Mouse (Mus musculus): ENCODE data around the gene Fgfr2. TPM values are rescaled to one million over a fixed set of nuclear protein-coding genes. Genes with fewer than 3 reads are reported as not detected.
A peak's percentile ranks its signal among the peaks of the same experiment; 100 is the strongest.

Fgfr2 gene
- total RNA-seq, 2 experiments from 2014 or later: 56.7 to 61.5 TPM

DNA sequence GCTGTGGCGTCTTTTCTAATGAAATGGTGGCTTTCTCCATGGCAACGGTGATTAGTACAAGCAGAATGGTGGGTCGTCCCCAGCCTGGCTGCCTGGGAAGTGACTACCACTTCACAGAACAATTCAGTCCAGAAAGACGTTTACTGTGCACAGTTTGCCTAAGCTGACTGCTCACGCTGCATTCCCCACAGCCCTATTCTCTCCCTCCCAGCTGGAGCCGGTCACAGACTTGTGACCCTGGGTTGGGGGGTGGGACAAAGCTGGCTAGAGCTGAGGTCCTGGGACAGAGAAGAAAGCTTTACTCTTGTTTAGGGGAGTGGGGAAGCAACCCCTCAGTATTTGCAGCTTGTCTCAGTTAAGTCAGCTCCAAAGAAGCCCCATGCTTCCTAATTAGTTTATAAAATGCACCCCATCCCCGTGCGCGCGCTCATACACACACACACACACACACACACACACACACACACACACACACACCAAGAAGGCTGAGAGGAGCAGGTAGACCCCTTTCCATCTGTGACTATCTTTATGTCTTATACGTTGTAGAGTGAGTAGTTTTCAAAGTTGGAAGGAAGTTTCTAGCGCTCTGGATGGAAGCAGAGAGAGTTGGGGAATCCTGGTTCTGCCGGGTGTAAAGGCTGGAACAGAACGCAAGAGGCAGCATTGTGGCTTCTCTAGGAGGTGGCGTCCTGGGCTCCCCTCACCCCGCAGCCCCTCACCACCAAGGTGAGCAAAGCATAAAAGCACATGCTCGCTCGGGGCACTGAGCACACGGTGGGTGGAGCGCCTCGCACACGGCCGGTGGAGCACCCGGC, 2754.1 kb downstream of the Fgfr2 start:
- peak in 1 of 2 experiments; percentile 30 for DNase-seq (ENCODE audit: low spot score in 2 of 2)

DNA sequence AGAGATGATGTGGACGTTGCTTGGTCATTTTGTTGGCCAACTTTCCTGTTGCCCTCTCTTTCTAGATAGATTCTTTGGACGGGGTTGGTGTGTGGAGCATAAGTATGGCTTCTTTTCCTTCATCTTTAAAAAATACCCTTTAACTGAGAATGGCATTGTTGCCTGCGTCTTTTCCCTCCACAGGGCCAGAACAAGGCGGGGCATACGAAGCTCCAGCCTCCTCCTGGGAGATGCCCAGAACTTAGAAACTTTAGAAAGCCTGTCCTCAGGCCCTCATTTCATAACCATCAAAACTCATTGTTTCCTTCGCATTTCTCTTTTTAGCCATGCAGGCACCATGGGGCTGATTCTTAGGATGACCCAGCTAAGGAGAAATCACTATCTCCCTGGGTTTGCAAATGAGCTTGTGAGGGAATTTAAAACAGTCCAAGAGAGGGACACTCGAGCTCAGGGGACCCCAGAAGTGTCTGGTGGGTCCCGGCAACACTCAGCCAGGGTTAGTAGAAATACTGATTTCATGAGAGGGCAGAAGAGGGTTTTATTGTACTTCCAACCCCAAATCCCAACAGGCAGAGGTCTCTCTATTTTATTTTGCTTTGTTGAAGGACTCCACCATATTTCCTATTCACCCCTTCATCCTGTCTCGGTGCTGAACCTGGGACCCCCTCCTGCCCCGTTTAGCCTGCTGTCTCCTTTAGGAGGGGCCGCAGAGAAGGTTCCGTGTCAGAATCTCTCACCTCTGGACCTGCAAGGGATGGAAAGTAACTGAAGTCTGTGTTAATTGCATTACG, 2754.9 kb downstream of the Fgfr2 start:
- no peak for DNase-seq (ENCODE audit: low spot score in 2 of 2)

DNA sequence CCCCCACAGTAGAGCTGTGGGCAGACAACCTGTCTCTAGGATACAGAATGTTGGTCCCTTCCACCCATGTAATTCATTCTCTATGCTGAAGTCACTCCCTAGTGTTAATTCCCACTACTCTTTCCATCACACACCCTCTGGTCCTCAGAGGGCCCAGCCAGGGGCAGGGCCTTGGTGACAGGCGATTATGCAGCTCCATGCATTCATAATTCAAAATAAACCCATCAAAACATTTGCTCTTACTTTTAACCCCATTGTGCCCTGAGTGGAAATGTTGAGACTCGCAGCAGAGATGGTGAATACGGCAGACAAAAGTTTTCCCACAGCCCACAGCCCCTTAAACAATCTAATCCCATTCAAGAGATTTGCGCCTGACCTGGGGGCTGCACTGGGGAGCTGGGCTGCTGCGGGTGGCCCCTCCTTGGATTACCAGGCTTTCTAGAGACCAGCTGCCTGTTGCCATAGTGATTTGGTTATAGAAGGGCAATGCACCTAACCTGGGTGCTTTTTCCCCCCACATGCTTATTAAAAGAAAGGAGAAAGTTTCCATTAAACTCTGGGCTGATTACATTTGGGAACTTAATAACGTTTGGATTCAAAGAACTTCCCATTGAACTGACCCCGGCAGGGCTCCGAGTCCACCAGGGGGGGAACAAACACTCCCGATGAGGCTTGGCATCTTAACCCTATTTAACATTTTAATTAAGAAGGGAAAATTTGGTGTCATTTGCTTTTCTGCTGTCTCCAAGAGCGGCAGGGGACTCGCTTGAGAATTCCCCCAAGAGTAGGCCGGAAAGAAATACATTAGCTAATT, 2755.7 kb downstream of the Fgfr2 start:
- no peak for DNase-seq (ENCODE audit: low spot score in 2 of 2)

DNA sequence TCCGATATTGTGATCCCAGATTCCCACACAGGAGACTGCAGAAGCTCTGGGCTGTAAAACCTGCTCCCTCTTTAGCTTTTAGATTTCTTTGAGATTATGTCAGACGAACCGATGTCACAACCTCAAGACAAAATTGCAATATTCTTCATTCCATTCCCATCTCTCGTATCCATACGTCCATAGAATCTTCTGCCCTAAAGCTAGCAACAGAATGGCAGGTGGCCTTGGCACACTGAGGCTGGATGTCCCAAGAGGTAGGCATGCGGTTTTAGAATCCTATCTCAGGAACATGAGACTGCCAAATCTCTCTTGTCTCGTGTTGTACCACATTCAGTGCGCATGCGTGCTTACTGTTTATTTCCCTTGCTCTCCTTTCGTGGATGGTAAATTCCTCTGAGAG, 2757.4 kb downstream of the Fgfr2 start:
- DNase-seq (ENCODE audit: low spot score in 2 of 2): no peak

DNA sequence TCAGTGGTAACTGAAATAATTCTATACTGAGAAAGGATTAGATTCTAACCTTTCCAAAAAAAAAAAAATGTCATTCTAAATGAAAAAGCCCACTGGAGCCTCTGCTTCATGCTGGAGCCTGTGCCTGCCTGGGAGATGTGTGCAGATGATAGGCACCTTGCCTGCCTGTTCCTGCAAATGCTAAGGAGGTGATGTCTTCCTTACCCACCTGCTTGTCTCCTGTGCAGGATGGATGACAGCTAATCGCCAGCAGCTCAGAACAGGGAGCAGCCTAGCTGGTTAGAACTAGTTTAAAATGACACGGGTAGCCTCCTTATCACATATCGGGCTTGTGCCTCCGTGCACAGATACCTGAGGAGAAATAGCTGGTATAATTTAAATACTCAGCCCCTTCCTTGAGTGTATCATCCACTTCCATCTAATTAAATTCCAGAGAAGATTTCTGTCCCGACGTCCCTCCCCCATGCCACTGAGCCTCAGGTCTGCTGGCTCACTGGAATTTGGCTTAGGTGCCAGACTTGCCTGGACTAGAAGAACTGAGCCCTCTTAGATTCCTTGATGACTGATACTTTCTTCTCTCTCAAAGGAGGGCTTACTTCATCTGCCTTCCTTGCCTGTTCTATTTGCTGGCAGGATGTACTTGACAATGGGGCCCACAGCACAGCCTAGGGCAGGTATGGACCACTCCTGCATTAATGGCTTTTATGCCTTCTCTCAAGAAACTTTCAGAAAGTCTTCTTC, 2782.6 kb downstream of the Fgfr2 start:
- DNase-seq (ENCODE audit: low spot score in 2 of 2): no peak

DNA sequence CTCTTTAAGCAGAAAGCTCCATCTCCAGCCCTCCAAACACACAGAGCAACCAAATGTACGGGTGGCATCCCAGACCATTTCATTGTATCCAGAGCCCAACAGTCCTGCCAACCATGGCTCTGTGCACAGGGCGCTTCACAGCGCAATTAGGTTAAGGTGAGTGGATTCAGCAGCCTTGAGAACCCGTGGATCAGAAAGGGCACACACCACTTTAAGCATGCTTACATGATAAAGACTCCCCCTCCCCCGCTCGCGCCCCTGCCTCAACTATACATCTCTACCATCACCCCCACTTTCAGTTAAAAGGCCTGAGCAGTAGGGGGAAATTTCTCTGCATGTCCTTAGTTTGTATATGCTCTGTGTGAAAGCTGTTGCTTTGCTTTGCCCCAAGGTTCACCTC, 2785.5 kb downstream of the Fgfr2 start:
- no peak for DNase-seq (ENCODE audit: low spot score in 2 of 2)

DNA sequence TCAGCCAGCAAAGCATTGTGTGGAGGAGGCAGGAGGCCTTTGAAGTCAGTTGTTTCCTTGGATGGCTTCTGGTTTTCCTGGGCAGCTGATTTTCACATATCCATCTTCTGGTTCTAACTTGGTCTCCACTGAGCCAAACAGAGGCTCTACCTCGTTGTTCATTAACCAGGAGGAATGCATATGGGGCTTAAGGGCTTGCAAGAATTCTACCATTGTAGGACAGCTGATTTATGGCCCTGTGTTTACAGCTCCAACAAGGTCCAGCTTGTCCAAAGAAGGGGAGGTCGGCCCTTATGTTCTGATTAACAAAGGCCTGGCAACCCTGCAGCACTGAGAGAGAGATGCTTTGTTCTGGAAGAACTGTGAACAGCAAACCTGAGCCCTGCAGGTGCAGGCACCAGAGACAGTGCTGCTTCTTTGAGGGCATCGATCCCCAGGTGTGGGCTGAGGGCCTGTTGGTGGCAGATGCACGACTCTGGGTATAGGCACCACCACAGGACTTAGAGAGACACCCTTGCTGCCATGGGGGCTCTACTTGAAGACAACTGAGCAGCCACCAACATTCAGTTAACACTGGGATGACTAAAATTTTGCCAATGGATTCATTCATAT, 2787.6 kb downstream of the Fgfr2 start:
- no peak for DNase-seq (ENCODE audit: low spot score in 2 of 2)

DNA sequence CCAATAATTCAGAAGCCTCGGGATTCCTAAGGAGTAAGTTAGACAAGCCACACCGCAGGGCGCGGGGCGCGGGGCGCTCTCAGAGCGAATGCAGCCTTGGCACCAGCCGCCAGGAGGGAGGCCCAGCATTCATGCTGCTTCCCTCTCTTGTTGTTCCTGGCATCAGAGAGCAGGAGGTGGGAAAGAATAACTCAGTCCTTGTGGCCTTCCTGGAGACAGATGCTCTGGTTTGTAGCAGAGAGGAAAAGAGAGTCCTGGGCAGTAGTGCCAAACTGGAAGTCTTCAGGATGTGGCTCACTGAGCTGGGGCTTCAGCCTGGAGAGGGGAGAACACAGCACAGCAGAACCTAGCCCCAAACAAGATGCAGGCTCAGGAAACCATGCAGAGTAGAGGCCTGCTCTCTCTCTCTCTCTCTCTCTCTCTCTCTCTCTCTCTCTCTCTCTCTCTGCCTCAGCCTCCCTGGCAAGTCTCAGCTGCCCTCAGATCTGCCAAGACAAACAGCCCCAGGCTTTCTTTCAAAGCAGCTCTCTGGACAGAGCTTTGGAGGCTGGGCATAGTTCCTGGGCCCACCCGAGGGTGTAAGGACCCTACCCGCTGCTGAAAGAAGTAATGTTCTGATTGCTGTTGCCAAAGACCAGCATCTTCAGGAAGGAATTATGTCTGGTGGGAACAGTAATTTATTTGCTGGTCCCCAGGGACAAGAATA, 2790.5 kb downstream of the Fgfr2 start:
- peak in 1 of 2 experiments; percentile 12 for DNase-seq (ENCODE audit: low spot score in 2 of 2)

DNA sequence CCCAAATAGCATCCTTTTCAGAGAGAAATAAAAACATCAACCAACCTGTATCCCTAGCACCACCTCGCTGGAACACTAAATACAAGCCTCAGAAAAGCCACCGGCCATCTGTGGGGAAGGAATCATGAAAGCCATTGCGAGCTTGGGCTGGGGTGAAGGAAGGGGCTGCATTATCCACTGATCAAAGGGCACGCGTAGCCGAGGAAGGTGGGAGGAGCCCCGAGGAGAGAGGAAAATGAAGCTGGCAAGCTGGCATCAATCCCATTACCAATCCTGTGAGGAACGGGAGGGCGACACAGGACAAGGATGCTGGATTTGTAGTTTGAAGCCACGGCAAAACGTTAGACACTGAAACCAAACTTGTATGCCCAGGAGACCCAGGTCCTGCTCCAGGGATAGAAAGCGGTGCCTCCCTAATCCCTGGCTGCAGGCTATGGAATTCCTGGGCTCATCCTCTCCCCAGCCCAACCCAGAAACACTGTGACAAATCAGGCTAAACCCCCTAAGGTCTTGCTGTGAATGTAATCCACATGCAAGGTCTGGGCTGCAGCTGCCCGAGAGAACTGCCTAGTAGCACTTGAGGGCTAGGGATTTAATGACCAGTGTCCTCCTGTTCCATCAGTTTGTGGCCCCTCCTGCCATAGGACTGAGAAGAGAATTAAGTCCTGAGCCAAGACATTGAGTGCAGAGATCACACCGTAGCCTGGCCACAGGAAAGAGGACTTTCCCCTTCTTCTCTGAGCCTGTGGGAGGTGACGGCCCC, 2795.4 kb downstream of the Fgfr2 start:
- DNase-seq (ENCODE audit: low spot score in 2 of 2): no peak

DNA sequence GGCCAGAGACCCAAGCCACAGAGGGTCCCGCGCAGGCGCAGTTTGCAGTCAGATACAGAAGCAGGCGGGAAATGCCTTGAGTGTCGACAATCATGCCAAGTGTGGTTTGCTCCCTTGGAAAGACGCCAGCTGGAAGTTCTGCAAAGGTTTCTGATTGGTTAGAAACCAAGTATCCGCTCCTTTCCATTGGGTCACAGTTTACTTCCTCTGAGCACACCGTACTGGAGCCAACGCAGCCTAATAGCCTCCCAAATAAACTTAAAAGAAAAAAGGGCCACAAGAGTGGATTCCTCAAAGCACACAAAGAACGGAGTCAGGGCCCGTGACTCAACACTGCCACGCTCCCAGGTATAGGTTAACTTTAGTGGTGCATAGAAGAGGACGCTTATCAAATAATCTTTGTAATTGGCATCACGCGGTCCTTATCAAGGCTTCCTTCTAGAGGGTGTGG, 2797.1 kb downstream of the Fgfr2 start:
- no peak for DNase-seq (ENCODE audit: low spot score in 2 of 2)

DNA sequence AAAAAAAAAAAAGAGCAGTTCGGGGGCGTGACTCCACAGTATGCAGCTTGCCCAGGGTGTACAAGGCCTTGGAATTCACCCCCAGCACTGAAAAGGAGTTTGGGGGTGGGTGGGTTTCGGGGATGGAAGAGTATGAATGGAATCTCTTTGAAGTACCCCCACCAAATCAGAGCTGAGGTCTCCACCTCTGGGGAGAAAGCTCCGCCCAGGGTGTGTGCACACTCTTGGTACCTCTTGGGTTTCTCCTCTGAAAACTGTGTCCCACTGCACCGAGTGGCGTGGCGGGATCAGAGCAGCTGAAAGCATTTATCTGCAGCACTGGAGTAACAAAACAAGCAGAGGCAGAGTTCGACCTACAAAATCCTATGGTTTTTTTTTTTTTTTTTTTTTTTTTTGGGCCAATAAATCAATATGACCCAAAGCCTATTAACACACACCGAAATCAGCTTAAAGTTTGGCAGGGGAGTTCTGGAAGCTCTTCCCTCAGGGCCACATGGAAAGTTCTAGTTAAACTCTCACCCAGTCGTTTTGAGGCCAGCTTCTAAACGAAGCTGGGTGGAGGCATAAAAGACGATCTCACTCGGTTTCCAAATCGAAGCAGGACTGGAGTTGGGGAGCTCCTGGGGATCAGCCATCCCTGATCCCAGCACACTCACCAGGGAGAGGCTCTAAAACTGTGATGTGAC, 2798.3 kb downstream of the Fgfr2 start:
- no peak for DNase-seq (ENCODE audit: low spot score in 2 of 2)

DNA sequence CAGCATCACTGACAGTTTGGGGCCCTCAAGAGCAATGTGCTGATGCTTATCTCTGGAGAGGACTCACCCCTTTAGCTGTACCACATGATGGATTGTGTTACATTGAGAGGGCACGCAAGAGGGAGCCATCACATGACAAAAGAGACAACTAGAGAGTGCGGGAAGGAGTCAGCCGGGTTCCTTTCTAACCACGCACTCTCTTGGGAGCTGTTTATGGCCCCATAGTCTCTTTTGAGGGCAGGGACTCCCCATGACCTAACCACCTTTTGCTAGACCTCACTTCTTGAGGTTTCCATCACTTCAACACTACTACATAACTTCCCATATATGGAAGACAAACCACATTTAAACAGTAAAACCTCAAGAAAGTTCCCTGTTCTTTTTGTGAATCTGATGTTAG, 2799.4 kb downstream of the Fgfr2 start:
- no peak for DNase-seq (ENCODE audit: low spot score in 2 of 2)

DNA sequence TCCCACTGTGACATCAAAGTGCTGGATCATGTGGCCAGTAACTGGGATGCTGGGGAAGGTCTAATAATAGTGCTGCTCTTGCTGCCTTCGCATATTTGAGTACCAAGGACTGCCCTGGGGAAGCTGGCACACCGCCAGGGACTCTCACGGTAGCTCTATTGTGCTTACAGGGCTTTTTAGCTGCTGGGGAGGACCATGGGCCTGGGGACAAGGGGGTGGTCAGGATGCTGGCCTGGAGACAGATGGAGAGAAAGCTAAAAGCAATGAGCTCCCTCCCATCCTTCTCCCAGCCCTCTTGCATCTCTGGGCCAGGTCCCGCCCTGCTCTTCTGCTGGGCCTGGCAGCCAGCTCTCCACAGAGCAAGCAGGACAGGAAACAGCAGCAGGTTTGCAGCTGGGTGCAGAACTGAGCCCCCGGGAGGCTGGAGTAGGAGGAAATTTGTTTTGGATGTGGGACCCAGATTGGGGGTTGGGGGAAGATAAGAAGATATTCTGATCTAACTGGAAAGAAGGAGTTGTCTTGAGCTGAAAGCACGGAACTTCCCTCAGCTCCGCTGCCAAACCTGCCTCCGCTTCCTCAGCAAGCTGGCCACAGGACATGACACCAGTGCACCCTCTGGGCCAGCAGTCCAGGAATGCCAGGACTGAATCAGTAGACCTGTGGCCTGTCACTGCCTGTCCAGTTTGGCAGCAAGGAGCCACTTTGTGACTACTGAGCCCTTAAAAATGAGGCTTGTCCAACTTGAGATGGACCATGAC, 2803.2 kb downstream of the Fgfr2 start:
- DNase-seq (ENCODE audit: low spot score in 2 of 2): peak in 1 of 2 experiments; percentile 39

DNA sequence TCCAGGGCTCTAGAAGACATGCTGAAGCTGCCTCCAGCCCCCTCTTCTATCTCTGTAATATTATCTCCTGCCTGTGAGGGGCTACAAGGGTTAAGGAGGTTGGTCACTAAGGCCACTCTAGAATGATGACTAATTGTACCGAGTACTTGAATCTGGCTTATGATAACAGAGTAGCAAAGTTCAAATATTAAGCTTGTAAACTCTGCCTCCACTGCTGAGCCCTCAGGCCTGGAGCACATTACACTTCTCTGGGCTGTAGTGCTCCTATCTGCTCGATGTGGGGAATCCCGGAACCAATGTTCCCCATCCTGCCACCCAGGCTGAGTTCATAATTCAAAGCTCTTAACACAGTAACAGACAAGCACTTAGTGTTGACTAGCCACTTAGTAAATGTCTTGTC, 2806.9 kb downstream of the Fgfr2 start:
- DNase-seq (ENCODE audit: low spot score in 2 of 2): no peak

DNA sequence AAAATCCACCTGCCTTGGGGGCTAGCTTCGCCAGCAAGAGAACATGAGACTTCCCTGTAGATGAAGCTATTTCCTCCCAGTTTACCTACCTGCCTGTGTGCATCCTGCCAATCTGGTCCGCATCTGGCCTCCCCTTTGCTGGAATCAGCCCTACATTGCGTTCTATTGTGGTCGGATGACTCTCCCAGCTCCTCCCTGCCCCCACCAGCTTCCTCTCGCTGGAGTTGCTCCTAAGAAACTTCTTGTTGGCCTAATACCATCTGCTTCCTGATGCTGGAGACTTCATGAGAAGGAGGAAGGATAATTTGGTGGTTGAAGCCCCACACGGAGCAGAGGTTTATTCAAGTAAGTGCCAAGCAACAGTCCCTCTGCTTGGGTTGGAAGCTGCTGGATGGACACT, 2807.9 kb downstream of the Fgfr2 start:
- no peak for DNase-seq (ENCODE audit: low spot score in 2 of 2)

DNA sequence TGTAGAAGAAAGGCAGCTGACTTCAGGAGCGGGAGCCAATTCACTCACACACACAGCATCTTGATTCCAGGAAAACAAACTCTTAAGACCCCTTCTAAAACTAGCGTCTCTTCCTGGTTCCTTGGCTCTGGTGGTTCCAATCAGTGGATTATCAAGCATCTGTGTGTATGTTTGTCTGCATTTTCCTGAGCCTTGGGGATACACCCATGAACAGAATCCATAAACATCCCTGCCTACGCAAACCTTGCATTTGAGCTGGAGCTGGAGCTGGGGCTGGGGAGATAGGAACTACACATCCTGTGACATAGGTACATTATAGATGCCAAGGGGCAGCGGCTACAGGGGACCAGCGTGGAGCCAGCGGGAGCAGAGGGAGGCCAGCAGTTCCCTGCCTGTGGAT, 2808.5 kb downstream of the Fgfr2 start:
- no peak for DNase-seq (ENCODE audit: low spot score in 2 of 2)

DNA sequence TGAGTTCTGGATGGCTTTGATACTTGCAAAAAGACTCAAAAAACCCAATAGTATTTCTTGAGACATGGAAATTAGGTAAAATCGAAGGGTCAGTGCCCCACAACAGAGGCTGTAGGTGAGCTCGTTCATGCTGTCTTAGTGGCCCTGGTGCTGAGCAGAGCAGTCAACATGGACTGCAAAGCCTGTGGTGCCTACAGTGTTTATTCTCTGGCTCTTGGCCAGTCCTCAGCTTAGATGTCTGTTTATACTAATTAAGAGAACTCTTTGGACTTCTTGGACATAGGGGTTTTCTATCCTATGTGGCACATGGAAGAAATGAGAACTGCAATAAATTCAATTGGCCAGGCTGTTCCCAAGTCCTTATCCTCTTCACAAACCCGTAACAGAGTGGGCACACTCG, 2811.8 kb downstream of the Fgfr2 start:
- DNase-seq (ENCODE audit: low spot score in 2 of 2): no peak

DNA sequence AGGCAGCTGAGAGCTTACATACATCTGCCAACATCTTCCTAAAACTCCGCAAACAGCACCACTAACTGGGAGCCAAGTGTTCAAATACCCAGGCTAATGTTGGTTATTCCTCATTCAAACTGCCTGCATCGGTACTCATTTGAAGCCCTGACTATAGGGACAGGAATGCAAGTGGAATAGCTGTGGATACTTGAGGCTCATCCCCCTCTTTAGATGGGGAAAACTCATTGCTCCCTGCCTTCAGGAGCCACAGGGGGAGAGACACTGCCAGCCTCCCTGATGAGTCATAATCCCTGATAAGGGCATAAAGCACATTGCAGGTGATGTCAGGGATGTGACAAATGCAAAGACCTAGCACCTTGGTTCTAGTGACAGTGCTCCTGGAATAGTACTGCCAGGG, 2814.0 kb downstream of the Fgfr2 start:
- DNase-seq (ENCODE audit: low spot score in 2 of 2): no peak

Data from layer of hippocampus, adult 18-20 months (tissue).